Mouse (Mus musculus): ENCODE measurements around the gene Tbpl2. TPM values are rescaled to one million over a fixed set of nuclear protein-coding genes. Genes with fewer than 3 reads are reported as not detected.

The Tbpl2 gene
- not detected in 2 replicates for total RNA-seq (2017)

DNA sequence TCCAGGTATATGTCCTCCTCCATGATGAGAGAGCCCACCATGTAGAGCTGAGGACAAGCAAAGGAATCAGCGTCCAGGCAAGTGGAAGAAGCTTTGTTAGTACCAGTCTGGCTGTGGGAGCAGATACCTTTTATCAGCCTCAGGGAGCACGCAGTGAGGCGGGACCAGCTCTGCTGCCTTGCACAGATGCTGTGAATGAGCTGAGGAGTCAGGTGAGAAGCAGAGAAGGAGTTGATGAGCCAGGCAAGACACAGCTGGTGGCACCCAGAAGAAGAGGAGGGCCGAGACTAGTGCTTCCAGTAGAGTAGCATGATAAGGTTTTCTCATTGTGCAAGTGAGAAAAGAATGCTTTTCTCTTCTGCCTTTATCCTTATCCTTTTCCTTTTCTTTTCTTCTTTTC lies at the start of gene Tbpl2:
Tbpl2 (minus strand) TSS at position 101 of the 400 bp plus-strand sequence.
- ATAC-seq (replicated peaks in 1 of 2; ENCODE audit: insufficient read depth in 1 of 2, low FRiP score in 2 of 2, low TSS enrichment in 1 of 2, low read depth in 1 of 2, poor library complexity in 2 of 2, severe bottlenecking in 2 of 2), result no peak

DNA sequence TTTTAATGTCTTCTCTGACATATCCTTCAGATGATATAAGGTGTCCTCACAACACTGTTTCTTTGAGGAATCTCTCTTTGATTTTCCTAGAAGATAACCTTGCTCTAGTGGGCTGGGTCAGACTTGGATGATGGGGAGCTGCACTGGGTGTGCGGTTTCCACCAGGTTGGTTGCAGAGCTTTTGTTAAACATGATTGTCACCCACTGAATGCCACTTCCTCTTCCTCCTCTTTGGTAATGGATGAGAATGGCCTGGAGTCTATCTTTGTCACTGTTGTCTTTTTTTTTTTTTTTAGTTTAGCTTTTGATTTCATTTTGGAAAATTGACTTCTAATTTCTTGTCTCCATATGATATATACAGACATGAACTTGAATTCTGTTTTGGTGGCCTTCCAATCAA lies 38.0 kb upstream of the Tbpl2 start:
- ATAC-seq (replicated peaks in 1 of 2; ENCODE audit: insufficient read depth in 1 of 2, low FRiP score in 2 of 2, low TSS enrichment in 1 of 2, low read depth in 1 of 2, poor library complexity in 2 of 2, severe bottlenecking in 2 of 2), result no peak; a peak in 1 of 4 replicates

DNA sequence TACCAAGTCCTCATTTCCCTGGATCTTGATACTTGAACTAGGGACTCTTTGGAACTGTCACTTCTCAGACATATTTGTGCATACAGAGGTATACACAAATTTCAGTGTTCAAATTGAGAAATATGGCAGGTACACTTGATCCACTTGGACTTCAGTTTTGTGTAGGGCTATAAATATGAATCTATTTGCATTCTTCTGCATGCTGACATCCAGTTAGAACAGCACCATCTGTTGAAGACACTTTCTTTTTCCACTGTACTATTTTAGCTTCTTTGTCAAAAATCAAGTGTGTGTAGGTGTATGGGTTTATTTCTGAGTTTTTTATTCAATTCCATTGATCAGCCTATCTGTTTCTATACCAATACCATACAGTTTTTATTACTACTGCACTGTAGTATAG lies 12.7 kb upstream of the Tbpl2 start:
- ATAC-seq (replicated peaks in 1 of 2; ENCODE audit: insufficient read depth in 1 of 2, low FRiP score in 2 of 2, low TSS enrichment in 1 of 2, low read depth in 1 of 2, poor library complexity in 2 of 2, severe bottlenecking in 2 of 2), result no peak

DNA sequence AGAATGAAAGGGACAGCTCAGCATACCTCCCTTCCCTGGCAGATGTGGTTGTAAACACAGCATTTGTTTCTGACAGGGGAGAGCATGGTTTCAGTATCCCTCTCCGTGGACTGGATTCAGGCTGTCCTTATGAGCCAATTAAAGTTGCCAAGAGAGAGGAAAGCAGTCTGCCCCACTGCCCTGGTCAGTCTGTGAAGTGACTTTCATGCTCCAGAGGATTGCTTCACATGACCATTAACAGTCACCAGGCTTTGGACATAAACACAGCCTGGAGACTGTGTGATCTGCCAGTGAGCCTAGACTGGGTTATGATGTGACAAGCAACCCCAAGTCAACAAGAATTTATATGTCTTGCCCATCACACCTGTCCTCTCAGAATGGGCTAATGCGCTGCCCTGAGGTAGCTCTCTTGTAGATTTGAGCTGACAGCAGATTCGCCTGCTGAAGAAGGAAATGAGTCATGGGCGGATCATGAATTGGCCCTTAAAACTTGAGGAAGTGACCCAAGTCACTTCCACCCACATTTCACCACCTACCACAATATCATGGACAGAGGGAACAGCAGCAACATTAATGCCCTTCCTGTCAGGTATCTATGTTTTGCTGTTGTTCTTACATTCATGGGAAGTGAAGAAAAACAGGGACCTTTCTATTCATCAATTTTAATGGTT lies 7.4 kb upstream of the Tbpl2 start:
- ATAC-seq (replicated peaks in 1 of 2; ENCODE audit: insufficient read depth in 1 of 2, low FRiP score in 2 of 2, low TSS enrichment in 1 of 2, low read depth in 1 of 2, poor library complexity in 2 of 2, severe bottlenecking in 2 of 2), result peak; percentile 42 to 86; a peak in 3 of 4 replicates

DNA sequence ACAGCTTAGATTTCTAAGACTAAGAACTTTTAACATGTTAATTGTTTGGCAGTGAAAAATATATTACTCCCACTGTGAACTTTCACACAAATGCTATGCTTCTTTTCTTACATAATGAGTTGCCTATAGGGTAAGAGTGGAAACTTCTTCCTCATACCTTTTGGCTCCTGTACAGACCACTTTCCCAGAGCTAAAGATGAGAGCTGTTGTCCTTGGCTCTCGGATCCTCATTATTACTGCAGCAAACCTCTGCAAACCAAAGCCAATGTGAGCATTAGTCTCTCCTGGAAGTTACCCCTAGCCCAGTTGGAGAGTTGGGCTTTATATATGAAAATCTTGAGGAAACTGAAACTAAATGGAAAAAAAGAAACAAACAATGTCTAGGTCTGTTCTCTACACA lies 5.5 kb downstream of the Tbpl2 start:
- no peak for ATAC-seq (replicated peaks in 1 of 2; ENCODE audit: insufficient read depth in 1 of 2, low FRiP score in 2 of 2, low TSS enrichment in 1 of 2, low read depth in 1 of 2, poor library complexity in 2 of 2, severe bottlenecking in 2 of 2)

DNA sequence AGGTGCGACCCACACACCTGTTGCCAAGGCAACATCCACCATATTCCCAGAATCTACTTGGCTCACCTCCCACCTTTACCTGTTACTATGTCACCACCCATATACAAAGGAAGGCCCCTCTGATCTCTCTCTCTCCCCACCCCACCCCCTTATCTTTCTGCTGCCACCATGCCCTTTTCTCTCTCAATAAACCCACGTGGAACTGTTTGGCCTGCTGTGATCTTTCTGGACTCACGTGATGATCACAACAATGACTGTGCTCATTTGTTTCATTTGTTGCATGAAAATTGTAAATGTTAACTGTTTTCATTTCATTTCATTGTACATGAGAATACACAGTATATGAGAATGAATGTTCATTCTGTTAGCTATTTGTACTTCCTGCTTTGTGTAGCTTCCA lies 45.9 kb downstream of the Tbpl2 start:
- ATAC-seq (replicated peaks in 1 of 2; ENCODE audit: insufficient read depth in 1 of 2, low FRiP score in 2 of 2, low TSS enrichment in 1 of 2, low read depth in 1 of 2, poor library complexity in 2 of 2, severe bottlenecking in 2 of 2), result no peak

DNA sequence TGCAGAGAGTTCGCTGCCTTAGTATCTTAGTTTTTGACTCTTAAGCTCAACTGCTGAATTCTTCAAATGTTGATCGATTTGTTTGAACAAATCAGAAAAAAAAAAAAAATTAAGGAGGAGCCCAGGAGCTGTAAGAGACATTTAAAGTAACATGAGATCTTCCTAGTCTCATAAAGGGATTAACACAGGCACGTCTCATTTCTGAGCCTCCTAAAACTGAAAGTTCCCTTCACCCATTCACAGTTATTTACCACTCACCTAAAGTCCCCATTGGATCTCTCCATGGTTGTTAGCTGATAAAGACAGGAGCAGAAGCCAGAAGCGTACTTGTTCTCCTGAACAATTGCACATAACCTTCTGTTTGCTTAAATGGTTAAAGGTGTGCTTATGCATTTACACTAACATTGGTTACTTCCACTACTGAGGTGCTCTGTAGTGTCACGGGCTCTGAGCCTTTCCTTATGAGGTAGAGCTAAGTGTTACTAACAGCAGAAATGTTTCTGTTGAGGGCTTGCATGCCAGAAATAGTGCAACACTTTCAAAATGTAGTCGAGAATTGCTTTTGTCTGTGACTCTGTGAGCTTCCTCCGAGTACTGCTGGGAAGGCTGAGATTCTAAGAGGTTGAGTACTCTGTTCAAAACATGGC lies 46.9 kb downstream of the Tbpl2 start, which contains the start of gene Hnmt:
Hnmt (minus strand) TSS at position 51 of the 647 bp plus-strand sequence.
- peak; percentile 13 to 50; a peak in 2 of 4 replicates for ATAC-seq (replicated peaks in 1 of 2; ENCODE audit: insufficient read depth in 1 of 2, low FRiP score in 2 of 2, low TSS enrichment in 1 of 2, low read depth in 1 of 2, poor library complexity in 2 of 2, severe bottlenecking in 2 of 2)

DNA sequence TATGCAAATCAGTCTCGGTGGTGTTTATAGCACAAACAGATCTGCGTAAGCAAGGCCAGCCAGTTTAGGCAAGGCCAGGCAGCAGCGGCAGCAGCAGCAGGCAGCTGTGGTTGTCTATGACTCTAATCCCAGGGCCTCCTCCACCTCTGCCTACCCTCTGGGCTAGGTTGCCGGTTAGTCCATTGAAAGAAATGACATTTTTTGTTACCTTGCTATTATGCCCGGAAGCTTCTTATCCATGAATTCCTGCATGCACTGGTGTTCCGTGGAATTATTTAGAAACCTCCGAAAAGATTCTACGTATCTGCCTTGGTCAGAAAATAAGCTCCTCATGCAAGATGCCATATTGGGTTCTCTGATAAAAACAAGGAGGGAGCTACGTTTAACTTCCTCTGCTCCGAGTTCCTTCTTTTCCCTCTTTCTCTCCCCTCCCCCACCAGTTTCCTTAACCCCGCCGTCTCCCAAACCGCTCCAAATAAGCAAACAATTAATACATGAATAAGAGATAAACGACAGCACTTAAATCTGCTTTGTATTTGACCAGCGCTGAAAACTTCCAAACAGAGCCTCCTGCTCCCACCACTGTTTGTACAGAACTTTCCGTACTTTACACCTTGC lies 47.8 kb downstream of the Tbpl2 start:
- ATAC-seq (replicated peaks in 1 of 2; ENCODE audit: insufficient read depth in 1 of 2, low FRiP score in 2 of 2, low TSS enrichment in 1 of 2, low read depth in 1 of 2, poor library complexity in 2 of 2, severe bottlenecking in 2 of 2), result peak; percentile 85

DNA sequence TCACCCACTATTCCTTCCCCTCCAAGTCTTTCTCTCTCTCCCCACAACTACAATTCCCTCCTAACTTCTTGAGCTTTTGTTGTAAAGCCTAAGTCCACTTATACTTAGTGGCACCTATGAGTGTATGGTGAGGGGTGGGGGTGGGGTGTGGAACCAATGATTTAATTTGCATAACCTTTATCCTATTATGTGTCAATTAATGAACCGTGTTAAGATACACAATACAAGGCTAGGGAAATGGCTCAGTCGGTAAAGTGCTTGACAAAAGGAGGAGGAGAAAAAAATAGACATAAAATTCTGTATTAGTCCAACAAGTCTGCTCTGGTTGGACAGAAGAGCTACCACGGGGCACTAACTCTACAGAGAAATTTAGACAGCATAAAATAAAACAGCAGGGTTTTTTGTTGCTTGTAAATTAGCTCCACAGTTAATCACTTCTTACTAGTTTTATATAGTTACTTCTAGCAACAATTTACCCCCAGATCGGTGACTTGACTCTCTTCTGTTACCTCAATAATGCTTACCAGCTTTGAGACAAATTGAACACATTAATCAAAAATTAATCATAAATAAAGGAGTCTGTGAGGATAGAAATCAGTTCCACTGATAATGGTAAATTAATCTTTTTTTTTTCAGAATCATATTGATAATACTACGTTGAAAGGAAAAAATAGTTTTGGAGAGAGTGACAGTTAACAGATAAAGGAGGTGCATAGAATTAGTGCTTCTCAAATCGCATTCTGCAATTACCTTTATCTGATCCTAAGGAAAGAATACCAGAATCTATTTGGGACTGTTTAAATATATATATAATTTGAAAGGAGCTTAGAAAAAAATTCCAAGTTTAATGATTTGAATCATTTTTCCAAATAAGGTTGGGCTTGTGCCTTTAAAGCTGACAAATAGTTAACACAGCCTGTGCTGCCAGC lies 48.6 kb downstream of the Tbpl2 start:
- ATAC-seq (replicated peaks in 1 of 2; ENCODE audit: insufficient read depth in 1 of 2, low FRiP score in 2 of 2, low TSS enrichment in 1 of 2, low read depth in 1 of 2, poor library complexity in 2 of 2, severe bottlenecking in 2 of 2), result no peak

DNA sequence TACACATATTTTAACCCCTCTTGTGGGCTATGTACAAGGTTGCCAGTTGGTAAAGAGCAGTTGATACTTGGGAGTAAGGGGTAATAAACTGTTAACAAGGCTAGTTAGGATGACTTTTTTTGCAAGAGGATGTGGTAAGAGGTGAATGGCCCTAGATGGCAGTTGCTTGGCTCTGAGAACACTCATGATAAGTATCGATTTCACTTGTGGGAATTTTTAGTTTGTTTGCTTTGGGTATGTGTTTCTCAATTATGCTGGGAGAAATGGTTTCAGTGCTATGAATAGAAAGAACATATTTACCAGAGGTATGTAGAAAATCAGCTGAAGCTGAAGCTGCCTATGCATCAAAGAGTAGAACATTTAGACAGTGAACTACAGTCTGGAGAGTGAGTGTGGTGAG lies 53.5 kb downstream of the Tbpl2 start:
- no peak for ATAC-seq (replicated peaks in 1 of 2; ENCODE audit: insufficient read depth in 1 of 2, low FRiP score in 2 of 2, low TSS enrichment in 1 of 2, low read depth in 1 of 2, poor library complexity in 2 of 2, severe bottlenecking in 2 of 2)

DNA sequence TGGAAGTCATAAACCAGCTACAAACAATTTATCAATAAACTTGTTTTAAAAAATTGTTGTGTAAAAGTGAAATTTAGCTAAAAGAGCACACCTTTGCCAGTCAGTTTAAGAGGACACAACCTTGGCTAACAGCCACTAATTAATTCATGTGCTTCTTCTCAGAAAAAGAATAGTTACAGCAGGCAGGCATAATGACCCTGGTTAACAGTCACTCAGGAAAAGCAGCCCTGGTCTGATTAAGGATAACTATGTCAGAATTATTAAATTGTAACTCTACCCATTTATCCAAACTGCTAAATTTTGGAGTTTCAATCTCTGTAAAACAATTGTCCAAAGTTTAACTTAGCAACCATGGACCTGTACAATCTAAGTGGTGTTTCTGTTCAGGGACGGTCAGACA lies 55.9 kb downstream of the Tbpl2 start:
- ATAC-seq (replicated peaks in 1 of 2; ENCODE audit: insufficient read depth in 1 of 2, low FRiP score in 2 of 2, low TSS enrichment in 1 of 2, low read depth in 1 of 2, poor library complexity in 2 of 2, severe bottlenecking in 2 of 2), result no peak

Other genes starting within 250 kb of the Tbpl2 start
- 34.8 and 40.6 TPM in 2 replicates for gene Hnmt, start 47.2 kb downstream of the Tbpl2 start, total RNA-seq (2017)
- not detected in 2 replicates for gene Il1f8, start 56.6 kb upstream of the Tbpl2 start, total RNA-seq (2017)
- gene Il1f9, start 89.9 kb upstream of the Tbpl2 start, total RNA-seq (2017), result 5.3 and 9.4 TPM in 2 replicates
- gene Il1f6, start 118.8 kb upstream of the Tbpl2 start, total RNA-seq (2017), result not detected in 2 replicates
- not detected in 2 replicates for gene Il1f5, start 180.4 kb upstream of the Tbpl2 start, total RNA-seq (2017)
- gene Il1f10, start 194.6 kb upstream of the Tbpl2 start, total RNA-seq (2017), result not detected in 2 replicates
- 1.5 and 6.9 TPM in 2 replicates for gene Il1rn, start 240.3 kb upstream of the Tbpl2 start, total RNA-seq (2017)

Data from hematopoietic stem cell, adult 5-6 weeks (primary cell).